ENCODE assay signal across 10 mouse cellular contexts in the genomic region with DNA sequence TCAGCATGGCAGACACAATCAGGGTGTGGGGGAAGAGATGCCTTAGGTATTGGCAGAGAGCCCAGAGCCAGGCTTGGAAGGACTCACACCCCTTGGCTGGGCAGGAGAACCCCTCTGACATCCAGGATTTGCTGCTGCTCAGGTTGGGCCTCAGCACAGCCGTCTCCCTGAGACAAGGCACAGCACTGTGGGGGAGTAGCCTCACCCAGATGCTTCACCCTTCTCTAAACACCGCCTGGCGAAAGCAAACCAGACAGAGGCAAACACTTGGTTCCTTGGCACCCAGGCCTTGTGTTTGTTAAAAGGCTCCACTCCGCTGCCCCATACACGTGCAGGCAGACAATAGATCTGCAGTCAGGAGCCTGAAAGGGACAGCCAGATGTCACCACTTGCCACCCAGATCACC. TPM values are rescaled to one million over a fixed set of nuclear protein-coding genes. Genes with fewer than 3 reads are reported as not detected.
A peak's percentile ranks its signal among the peaks of the same experiment; 100 is the strongest.
DNase-seq lines count a peak whose midpoint lies in the region; ATAC-seq lines count a peak whose summit lies in the region.
"Had no signal": no experiment of that assay in that cellular context is flagged by ENCODE, and none has a peak within 500 bp of the region (broad histone marks: within the 10 kb centered on the region; RNA-seq: fewer than 3 reads in every experiment).

No protein-coding gene starts in this region.

- H3K36me3 ChIP-seq in liver, embryonic 11.5 days (ENCODE audit: control insufficient read depth, insufficient read depth, low read length), result no peaks in the 10 kb centered on the region
- H3K36me3 ChIP-seq in forebrain, embryonic 13.5 days (ENCODE audit: poor library complexity, severe bottlenecking), result no peaks in the 10 kb centered on the region
- H3K36me3 ChIP-seq in kidney, embryonic 15.5 days, result peaks cover 2% of the 10 kb centered on the region; the same call in 1 of the 2 replicates

- no peaks in the 10 kb centered on the region for H3K9me3 ChIP-seq in liver, embryonic 11.5 days (ENCODE audit: control insufficient read depth, low read length)
- no peaks in the 10 kb centered on the region for H3K9me3 ChIP-seq in forebrain, embryonic 13.5 days (replicated peaks)
- H3K9me3 ChIP-seq in kidney, embryonic 15.5 days (replicated peaks), result no peaks in the 10 kb centered on the region

- peaks cover 3% of the 10 kb centered on the region; the same call in 1 of the 2 replicates for H3K4me1 ChIP-seq in liver, embryonic 11.5 days (replicated peaks; ENCODE audit: control insufficient read depth, insufficient read depth, low read length)
- peaks cover 35% of the 10 kb centered on the region for H3K4me1 ChIP-seq in forebrain, embryonic 13.5 days
- H3K4me1 ChIP-seq in kidney, embryonic 15.5 days, result peaks cover 31% of the 10 kb centered on the region

- H3K9ac ChIP-seq in liver, embryonic 11.5 days (ENCODE audit: low read depth, low read length), result no peak overlapping the region
- H3K9ac ChIP-seq in forebrain, embryonic 13.5 days, result peak overlapping the region; percentile 94
- H3K9ac ChIP-seq in kidney, embryonic 15.5 days, result peak overlapping the region; percentile 78; the same call in 1 of the 2 replicates

- peak overlapping the region; percentile 70 for H3K4me2 ChIP-seq in liver, embryonic 11.5 days
- peak overlapping the region; percentile 87 for H3K4me2 ChIP-seq in forebrain, embryonic 13.5 days
- H3K4me2 ChIP-seq in kidney, embryonic 15.5 days, result peak overlapping the region; percentile 86

- WGBS in liver, embryonic 11.5 days, result 53% methylated on average over 5 of the region's 5 CpGs
- WGBS in forebrain, embryonic 13.5 days, result 20% methylated on average over 5 of the region's 5 CpGs
- 21% methylated on average over 5 of the region's 5 CpGs for WGBS in kidney, embryonic 15.5 days

- ATAC-seq in liver, embryonic 11.5 days (replicated peaks; ENCODE audit: low FRiP score), result no peak
- ATAC-seq in forebrain, embryonic 13.5 days, result peak; percentile 40
- peak; percentile 41; the same call in 1 of the 2 replicates for ATAC-seq in kidney, embryonic 15.5 days (replicated peaks; ENCODE audit: low FRiP score)
- no peak for ATAC-seq in CD4-positive, CD25-positive, alpha-beta regulatory T cell, adult 4 months
- ATAC-seq: Patski had no signal

- no peak for DNase-seq in liver, embryonic 11.5 days (ENCODE audit: low spot score)
- no peak for DNase-seq in liver
- peak; percentile 67 for DNase-seq in lung, postnatal 36 days
- no peak for DNase-seq in adrenal gland, adult 8-10 months
- no peak for DNase-seq in testis, postnatal 10 days (ENCODE audit: low spot score)

- H3K27me3 ChIP-seq in liver, embryonic 11.5 days (replicated peaks; ENCODE audit: control insufficient read depth, insufficient read depth, low read length), result peaks cover 39% of the 10 kb centered on the region
- H3K27me3 ChIP-seq in forebrain, embryonic 13.5 days, result peaks cover 19% of the 10 kb centered on the region
- no peaks in the 10 kb centered on the region for H3K27me3 ChIP-seq in kidney, embryonic 15.5 days
- H3K27me3 ChIP-seq: Patski had no signal

- H3K4me3 ChIP-seq in liver, embryonic 11.5 days (ENCODE audit: low read depth, low read length), result no peak overlapping the region
- H3K4me3 ChIP-seq in forebrain, embryonic 13.5 days, result peak overlapping the region; percentile 69
- H3K4me3 ChIP-seq in kidney, embryonic 15.5 days (replicated peaks), result peak overlapping the region; percentile 58

- no peak overlapping the region for H3K27ac ChIP-seq in liver, embryonic 11.5 days (ENCODE audit: low read depth, low read length)
- H3K27ac ChIP-seq in forebrain, embryonic 13.5 days, result peak overlapping the region; percentile 82
- H3K27ac ChIP-seq in kidney, embryonic 15.5 days, result peak overlapping the region; percentile 61

RNA-seq across cellular contexts. Expression of gene Osbpl5, which starts 18.2 kb away (rescaled TPM):
- polyA plus RNA-seq in liver, embryonic 11.5 days (2014; fragmentation: Nextera tagmentation; extraction: Ambion mirVana), result 8.3 and 8.9 TPM in 2 replicates
- 21.6 and 22.6 TPM in 2 replicates for polyA plus RNA-seq in forebrain, embryonic 13.5 days (2015; fragmentation: Nextera tagmentation; extraction: Ambion mirVana)
- 31.9 and 34.0 TPM in 2 replicates for polyA plus RNA-seq in kidney, embryonic 15.5 days (2015; fragmentation: Nextera tagmentation; extraction: Ambion mirVana)
- total RNA-seq in adrenal gland, adult 8-10 months (2022), result 10 to 100 TPM; 39.0 to 58.1 (median 45.3) TPM
- 10 to 100 TPM; 17.2 to 31.0 TPM for polyA plus RNA-seq in CD4-positive, CD25-positive, alpha-beta regulatory T cell, adult 4 months (2017; shearing (Covaris generic))

RNA-seq across cellular contexts. Expression of gene Mrgprg, which starts 28.2 kb away (rescaled TPM):
- not detected in 2 replicates for polyA plus RNA-seq in liver, embryonic 11.5 days (2014; fragmentation: Nextera tagmentation; extraction: Ambion mirVana)
- polyA plus RNA-seq in forebrain, embryonic 13.5 days (2015; fragmentation: Nextera tagmentation; extraction: Ambion mirVana), result not detected in 2 replicates
- not detected in 2 replicates for polyA plus RNA-seq in kidney, embryonic 15.5 days (2015; fragmentation: Nextera tagmentation; extraction: Ambion mirVana)
- 1 to 10 TPM in 2 of 4 experiments, under 1 TPM in 2; 0.28 to 2.1 (median 0.78) TPM for total RNA-seq in adrenal gland, adult 8-10 months (2022)
- polyA plus RNA-seq in CD4-positive, CD25-positive, alpha-beta regulatory T cell, adult 4 months (2017; shearing (Covaris generic)), result not detected
- total RNA-seq: heart, postnatal 14 days had no signal
- polyA plus RNA-seq: Patski had no signal

RNA-seq across cellular contexts. Expression of gene Mrgpre, which starts 45.7 kb away (rescaled TPM):
- 0.59 and 0.86 TPM in 2 replicates for polyA plus RNA-seq in liver, embryonic 11.5 days (2014; fragmentation: Nextera tagmentation; extraction: Ambion mirVana)
- polyA plus RNA-seq in forebrain, embryonic 13.5 days (2015; fragmentation: Nextera tagmentation; extraction: Ambion mirVana), result 1.8 and 1.9 TPM in 2 replicates
- 1.7 and 2.0 TPM in 2 replicates for polyA plus RNA-seq in kidney, embryonic 15.5 days (2015; fragmentation: Nextera tagmentation; extraction: Ambion mirVana)
- total RNA-seq in adrenal gland, adult 8-10 months (2022), result 1 to 10 TPM; 2.7 to 5.1 (median 3.9) TPM
- polyA plus RNA-seq in CD4-positive, CD25-positive, alpha-beta regulatory T cell, adult 4 months (2017; shearing (Covaris generic)), result 10 to 100 TPM in 1 of 2 experiments, 1 to 10 TPM in 1; 5.7 to 11.7 TPM

RNA-seq across cellular contexts. Expression of gene Tnfrsf23, which starts 52.9 kb away (rescaled TPM):
- 0.17 and 0.34 TPM in 2 replicates for polyA plus RNA-seq in liver, embryonic 11.5 days (2014; fragmentation: Nextera tagmentation; extraction: Ambion mirVana)
- 0.61 and 0.73 TPM in 2 replicates for polyA plus RNA-seq in forebrain, embryonic 13.5 days (2015; fragmentation: Nextera tagmentation; extraction: Ambion mirVana)
- 2.0 and 2.8 TPM in 2 replicates for polyA plus RNA-seq in kidney, embryonic 15.5 days (2015; fragmentation: Nextera tagmentation; extraction: Ambion mirVana)
- 1 to 10 TPM; 3.0 to 4.8 (median 3.4) TPM for total RNA-seq in adrenal gland, adult 8-10 months (2022)
- polyA plus RNA-seq in CD4-positive, CD25-positive, alpha-beta regulatory T cell, adult 4 months (2017; shearing (Covaris generic)), result 1 to 10 TPM; 2.6 to 4.3 TPM

Comparison
In these comparisons a context has a peak if more than half of its experiments do, and no peak if none do; other contexts are left out.
1. ATAC-seq: peak in forebrain, embryonic 13.5 days (single experiment) and kidney, embryonic 15.5 days (single experiment); none in liver, embryonic 11.5 days (single experiment) and CD4-positive, CD25-positive, alpha-beta regulatory T cell, adult 4 months (single experiment).
2. Peak in every context shown above with its lines, with median percentiles within 50 percentile points of each other: H3K4me2 ChIP-seq.